Mouse (Mus musculus): ENCODE results near the gene Gimap8.
A peak's percentile ranks its signal among the peaks of the same experiment; 100 is the strongest.

Gimap8 gene

DNA sequence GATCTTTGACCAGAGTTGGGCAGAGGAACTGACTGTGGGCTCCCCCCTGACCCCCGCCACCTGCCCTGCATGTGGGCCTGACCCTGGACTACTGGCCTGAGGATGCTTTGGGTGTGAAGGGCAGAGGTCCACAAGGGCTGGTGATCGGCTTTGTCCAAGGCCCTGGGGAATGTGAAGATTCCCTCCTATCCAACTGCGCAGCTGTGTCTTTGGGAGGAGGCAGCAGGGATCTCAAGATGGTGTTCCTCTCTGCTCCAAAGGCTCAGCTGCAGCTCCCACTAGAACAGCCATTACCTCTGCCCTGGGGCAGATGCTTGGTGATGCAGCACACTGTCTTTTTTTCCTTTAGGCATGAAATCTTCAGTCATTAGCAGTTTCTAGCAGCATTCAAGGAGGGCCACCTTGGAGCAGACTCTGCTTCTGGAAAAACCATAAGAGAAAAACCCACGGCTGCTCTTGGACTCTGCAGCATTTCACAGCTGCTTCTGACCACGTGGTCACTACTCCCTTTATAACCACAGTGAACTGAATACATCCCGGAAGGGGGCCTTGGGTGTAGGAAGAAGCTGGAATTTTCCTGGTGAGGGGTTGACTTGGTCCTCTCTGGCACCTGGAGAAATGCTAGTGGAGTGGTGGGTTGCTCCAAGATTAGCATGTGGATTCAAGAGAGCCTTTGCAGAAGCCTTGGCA, 9.1 kb upstream of the Gimap8 start:
- no peak for DNase-seq (ENCODE audit: low read depth, low spot score)

DNA sequence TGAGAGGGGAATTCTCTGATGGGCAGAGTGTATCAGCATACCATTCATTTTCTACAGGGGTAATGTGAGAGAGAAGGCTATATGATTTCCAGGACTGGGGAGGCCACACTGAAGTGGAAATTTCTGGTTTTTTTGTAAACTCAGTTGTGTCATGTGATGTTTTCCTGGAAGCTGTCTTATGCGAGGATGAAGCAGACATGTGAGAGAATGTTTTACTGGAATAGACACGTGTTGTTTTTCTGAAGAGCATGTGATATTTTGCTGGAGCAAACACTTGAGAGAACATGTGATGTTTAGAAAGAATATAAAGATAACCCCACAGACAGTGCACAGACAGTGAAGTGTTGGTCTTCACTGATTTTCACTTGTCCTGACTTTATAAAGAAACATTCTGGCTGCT, 8.5 kb upstream of the Gimap8 start:
- DNase-seq (ENCODE audit: low read depth, low spot score): no peak

DNA sequence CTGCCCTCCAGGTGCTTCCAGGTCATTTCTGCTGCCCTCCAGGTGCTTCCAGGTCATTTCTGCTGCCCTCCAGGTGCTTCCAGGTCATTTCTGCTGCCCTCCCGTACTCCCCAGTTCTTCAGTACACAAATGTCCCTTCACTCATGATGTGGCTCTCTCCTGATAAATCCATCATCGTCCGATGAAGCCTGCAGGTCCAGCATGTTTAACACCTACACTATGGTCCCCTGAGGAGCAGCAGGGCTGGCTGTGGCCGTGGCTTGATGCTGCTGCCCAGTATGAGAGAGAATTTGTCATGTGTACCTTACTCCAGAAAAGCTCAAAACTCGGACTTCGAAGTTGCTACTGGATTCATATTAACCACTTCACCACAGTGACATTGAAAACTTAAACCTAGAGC, 5.6 kb upstream of the Gimap8 start:
- no peak for DNase-seq (ENCODE audit: low read depth, low spot score)

DNA sequence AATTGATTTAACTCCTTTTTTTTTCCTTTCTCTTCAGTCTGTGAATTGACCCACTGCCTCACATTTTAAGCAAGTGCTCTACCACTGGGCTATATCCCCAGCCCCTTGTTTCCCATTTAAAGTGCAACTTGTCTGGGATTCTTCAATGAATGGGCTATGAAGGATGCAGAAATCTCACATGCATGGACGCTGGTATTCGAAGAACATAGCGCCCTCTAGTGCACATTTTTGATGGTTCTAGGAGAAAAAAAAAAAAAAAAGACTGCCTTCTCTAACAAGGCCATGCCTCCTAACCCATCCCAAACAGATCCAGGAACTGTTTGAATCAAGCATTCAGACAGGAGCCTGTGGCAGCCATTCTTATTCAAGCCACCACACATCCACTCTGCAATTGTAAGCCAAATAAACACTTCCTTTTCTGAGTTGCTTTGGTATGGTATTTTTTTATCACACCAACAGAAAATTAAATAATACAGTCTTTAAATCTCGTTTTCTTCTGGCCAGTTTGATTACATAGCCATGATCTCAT, 4.2 kb upstream of the Gimap8 start:
- DNase-seq (ENCODE audit: low read depth, low spot score): peak; percentile 85

DNA sequence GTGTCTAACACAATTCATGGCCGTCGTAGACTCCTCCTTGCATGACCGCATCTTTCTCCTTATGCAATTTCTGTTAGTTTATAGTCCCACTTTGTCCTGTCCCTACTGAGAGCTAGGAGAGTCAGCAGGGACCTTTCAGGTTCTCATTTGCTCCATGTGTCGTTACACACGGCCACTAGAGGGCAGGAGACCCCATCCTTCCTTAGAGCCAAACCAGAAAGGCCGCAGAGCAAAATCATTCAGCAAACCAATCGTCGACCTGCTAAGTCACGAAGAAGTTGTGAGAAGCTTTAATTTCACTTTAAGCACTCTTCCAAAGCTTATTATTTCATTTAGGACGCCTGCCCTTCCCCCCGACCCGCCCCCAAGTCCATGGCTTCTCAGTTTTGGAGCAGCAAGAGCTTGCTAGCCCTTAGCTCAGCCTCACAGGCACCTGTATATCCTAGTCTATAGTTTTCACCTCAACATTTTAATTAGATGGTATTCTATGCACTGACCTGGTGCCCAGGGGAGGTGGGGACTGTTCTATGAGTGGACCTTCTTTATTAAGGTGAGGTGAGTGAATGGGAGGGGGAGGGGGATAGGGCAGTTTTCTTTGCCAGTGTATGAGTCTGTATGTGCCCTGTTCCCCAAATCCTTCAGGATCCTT, 1.2 kb upstream of the Gimap8 start:
- DNase-seq (ENCODE audit: low read depth, low spot score): peak; percentile 77

DNA sequence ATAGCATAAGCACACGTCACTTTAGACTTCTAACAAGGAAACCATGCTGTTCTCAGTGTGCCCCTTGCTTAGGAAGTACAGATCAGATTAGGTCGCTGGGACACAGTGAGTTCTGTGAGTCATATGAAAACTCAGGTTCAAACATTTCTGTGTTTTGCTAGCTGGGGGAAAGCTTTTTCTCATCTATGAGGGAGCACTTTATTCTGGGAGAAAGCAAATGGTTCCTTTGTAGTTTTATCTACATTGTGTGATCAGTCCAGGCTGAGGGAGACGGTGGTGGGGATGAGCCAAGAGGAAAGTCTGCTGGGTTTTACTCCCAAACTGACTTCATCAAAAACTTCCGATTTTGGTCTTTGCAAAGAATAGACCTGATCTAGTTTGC, 734 bp upstream of the Gimap8 start:
- DNase-seq (ENCODE audit: low read depth, low spot score): no peak

DNA sequence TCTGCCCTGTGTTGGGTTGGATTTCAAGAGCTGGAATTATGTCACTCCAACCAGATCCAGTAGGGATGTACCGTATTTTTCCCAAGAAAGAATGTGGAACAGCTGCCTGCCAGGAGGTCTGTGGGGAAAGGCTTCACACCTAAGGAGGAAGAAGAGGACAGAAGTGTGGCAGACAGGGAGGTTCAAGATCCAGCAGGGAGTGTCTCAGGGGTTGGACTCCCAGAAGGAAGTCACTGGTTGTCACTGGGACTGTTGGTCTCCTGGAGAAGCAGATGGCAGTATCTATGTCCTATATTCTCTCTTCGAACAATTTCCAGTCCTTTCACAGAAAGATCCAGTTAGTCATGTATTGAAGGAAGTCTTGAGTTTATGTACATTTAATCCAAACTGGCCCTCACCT, 577 bp downstream of the Gimap8 start:
- no peak for DNase-seq (ENCODE audit: low read depth, low spot score)

DNA sequence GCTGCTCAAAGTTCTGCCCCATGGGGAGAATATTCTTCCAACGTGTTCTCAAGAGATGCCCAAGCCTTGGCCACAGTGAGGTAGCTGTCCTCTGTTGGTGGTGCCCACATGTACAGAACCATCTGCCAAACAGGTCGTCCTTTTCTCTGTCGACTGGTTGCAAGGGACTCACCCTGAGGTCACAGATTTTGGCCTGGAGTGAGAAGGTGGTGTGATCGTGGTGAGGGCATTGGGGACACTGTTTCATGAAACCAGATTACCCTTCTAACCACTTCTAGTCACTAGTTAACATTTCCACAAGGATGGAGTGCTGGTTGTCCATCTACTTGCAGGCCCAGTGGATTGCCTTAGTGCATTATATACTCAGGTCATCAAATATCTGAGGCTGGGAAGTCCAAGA, 1.7 kb downstream of the Gimap8 start:
- DNase-seq (ENCODE audit: low read depth, low spot score): no peak

DNA sequence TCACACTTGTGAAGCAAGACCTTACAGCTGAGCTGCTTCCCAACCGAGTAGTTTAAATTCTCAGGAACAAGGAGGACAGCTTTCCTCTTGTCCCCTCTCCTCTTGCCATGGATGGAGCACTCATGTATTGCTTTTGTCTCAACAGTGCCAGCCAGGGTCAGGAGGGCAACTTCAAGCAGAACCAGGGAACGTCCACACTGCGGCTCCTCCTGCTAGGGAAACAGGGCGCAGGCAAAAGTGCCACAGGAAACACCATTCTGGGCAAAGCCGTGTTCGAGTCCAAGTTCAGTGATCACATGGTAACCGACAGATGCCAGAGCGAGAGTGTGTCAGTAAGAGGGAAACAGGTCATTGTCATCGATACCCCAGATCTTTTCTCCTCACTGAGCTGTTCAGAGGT, 3.0 kb downstream of the Gimap8 start:
- DNase-seq (ENCODE audit: low read depth, low spot score): no peak

DNA sequence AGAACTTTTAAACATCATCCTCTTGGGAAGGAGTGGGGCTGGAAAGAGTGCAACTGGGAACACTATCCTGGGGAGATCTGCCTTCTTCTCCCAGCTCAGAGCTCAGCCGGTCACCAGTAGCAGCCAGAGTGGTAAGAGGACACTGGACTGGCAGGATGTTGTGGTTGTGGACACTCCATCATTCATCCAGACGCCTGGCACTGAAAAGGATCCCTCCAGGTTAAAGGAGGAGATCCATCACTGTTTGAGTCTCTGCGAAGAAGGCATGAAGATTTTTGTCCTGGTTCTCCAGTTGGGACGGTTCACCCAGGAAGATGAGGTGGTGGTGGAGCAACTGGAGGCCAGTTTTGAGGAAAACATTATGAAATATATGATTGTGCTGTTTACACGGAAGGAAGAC, 11.7 kb downstream of the Gimap8 start:
- DNase-seq (ENCODE audit: low read depth, low spot score): no peak

DNA sequence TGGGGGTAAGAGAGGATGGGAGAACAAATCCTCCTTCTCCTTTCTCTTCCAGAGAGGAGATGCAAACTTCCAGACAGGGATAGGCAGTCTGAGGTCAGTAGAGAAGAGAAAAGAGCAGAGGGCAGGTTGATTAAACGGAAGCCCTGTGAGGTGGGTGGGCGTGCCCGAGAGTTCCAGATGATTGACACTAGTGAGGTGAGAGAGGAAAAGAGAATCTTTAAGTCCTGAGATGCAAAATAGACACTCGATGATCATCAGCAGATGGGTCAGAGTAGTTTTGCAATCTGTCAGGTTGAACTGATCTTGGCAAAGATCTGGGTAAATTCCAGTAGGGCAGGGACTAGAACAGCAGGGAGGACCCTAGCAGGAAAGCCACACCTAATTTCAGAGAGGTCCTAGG, 17.7 kb downstream of the Gimap8 start:
- no peak for DNase-seq (ENCODE audit: low read depth, low spot score)

DNA sequence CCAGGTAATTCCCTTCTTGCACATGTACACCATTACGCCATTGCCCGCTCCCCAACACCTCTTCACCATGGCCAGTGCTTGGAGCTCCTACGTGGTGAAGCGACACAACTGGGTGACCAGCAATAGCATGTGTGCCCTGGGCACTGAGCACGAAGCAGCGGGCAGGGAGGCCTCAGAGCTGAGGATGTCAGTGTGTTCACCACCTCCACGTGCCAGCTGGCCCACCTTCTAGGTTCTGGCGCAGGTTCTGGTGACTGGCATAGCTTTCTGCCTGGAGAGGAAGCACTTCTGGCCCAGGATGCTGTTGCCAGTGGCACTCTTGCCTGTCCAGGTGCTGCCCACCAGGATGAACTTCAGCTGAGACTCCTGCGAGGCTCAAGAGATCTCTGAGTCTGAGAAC, 18.4 kb downstream of the Gimap8 start:
- DNase-seq (ENCODE audit: low read depth, low spot score): no peak

DNA sequence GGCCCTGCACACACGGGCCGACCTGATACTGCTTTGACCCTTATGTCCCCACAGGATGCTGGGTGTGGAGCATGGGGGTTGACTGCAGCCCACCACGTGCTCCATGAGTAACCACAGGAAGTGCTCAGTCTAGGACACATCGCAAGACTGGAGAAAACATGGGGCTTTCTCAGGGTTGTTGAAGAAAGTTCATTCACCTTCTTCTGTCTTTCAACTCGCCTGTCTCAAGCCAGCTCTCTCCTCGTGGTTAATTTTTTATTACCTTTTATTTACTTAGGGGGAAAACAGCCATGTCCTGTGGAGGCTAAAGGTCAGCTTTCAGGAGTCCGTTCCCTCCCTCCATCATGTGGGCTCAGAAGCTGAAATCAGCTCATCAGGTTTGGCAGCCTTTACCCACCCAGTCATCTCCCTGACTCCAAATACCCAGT, 19.1 kb downstream of the Gimap8 start:
- no peak for DNase-seq (ENCODE audit: low read depth, low spot score)

DNA sequence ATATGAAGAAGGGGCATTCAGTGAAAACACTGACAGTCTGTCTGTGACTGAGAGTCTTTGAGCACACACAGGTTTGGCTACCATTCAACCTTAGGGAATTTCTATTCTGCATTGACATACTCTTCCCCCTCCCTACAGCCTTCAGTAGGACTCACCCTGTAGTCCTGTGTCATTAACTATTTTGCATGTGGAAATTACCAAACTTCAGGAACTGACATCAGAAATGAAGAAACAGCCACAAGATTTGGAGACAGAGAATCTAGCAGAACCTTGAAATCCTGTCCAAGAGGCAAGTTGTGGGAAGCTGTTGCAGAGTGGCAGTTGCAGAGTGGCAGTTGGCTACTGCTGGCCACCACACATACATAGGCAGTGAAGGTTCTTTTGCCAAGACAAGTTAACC, 21.0 kb downstream of the Gimap8 start:
- DNase-seq (ENCODE audit: low read depth, low spot score): no peak

DNA sequence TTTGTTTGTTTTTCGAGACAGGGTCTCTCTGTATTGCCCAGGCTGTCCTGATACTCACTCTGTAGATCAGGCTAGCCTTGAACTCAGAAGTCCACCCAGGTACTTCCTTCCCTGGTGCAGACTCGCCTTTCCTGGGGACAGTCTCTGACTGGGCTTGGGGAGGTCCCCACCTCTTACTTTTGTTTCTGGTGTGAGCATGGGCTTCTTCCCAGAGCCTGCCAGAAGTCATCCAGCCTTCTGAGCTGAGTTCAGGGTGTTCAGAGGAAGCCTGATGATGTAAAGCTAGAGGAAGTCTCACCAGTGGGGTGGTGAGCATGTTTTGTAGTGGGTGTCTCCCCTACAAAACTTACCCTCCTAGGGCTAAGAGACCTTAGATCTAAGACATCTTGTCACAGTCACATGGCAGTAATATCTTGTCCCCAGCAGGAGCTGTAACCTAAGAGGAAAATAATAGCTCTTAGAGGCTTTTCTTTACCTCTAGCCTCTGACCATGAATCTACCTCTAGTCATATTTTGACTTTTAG, 22.5 kb downstream of the Gimap8 start:
- no peak for DNase-seq (ENCODE audit: low read depth, low spot score)

DNA sequence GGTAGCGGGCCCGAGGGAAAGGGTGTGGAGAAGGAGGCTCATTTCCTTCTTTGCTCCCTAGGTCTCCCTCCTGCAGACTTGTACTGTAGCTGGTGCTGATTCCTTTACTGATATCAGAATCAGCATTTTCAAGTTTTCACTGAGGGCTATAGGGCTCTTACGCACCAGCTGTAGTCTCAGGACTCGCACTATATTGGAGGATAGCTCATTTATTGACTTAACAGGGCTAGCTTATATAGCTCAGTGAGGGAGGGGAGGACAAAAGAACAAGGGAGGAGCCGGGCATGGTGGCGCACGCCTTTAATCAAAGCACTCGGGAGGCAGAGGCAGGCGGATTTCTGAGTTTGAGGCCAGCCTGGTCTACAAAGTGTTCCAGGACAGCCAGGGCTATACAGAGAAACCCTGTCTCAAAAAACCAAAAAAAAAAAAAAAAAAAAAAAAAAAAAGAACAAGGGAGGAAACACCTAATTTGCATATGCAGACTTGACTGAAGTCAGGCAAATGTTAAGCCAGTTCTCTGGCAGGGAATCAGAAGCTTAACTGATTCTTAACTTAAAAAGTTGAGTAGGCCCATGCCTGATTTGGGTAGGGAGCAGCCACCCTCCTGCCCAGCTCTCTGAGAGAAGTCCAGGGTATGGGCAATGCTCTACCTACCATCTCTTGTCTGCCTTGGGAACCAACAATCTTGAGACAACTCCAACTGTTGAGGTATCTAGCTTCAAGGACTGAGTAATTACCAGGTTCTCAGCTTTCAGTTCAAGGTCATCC, 27.4 kb downstream of the Gimap8 start:
- peak; percentile 42 for DNase-seq (ENCODE audit: low read depth, low spot score)

DNA sequence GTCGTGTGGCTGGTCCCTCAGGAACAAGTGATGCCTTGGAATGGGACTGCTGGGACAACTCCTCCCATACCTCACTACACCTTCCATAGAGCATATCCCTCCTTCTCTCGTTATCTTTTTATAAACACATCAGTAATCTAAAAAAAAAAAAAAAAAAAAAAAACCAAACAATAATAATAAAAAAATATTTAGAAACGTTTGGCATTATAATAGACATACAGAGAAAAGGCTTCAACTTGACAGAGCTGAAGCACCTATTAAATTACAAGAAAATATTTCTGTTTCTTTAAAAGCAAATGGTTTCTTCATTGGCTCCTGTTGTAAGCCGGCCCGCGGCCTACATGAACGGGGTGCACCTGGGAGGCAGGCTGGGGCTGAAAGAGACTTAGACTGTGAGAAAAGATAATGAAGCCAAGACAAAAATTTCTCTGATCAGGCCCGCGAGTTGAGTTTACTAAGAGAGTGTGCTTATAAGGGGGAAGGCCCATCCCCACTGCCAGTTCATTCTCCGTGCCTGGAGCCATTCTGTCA, 28.4 kb downstream of the Gimap8 start:
- DNase-seq (ENCODE audit: low read depth, low spot score): no peak

DNA sequence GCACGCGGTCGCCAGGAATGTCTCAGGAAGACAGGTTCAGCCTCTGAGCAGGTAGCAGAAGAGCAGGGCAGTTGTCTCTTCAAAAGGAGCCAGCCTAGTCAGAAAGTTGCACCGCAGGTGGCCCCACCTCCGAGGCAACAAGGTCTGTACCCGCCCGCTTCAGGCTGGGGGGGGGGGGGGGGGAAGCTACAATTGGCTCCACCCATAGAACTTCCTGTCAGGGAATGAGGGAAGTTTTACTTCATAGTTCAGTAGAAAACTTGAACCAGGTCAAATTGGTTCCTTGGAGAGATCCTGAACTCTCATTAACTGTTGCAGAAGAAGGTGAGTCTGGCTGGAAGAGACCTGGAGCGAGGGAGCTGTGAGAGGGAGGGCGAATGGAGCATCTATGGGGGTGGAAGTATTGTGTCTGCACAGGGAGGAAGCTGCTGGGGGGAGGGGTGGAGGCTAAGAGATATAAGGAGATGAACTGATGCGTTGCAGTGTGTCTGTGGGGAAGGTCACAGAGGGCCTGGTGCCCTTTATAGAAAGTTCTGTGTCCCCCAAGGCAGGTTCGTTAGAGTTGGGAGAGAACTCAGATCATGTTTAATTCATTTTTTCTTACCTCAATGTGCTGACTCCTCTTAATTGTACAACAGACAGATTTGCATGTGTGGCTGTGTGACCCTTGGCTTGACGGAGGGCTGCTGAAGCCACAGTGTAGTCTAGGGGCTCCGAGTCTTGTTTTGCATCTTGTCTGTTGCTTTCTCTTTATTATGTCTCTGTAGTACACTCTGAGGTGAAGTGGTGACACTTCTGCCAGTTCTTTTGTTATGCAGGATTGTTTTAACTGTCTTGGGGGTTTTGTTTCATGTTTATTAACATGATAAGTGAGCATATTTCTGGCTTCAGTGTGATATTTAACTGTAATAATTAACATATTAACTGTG, 29.2 kb downstream of the Gimap8 start, which contains the start of gene Gimap9:
TSS of gene Gimap9 (plus strand) at position 199 of the 929 bp plus-strand sequence.
- peak; percentile 81 for DNase-seq (ENCODE audit: low read depth, low spot score)

DNA sequence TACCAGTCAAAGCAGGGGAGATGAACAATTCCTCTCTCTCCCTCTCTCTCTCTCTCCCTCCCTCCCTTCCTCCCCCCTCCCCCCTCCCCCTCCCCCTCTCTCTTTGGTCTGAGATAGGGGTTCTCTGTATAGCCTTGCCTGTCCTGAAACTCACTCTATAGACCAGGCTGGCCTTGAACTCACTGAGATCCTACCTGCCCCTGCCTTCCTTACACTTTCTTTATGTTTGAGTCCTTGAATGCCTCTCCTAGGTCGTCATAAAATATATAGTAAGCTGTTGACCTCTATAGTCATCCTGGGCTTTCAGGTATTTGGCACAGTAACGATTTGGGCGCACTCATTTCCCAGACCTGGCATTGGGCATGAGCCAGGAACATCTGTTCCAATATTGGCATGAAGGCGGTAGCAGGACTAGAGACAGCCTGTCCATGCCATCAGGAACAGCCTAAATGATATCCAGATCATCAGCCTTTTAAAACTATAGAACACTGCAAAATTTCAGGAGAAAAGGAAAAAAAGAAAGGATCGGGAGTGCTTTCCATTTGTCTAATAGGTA, 29.9 kb downstream of the Gimap8 start:
- no peak for DNase-seq (ENCODE audit: low read depth, low spot score)

DNA sequence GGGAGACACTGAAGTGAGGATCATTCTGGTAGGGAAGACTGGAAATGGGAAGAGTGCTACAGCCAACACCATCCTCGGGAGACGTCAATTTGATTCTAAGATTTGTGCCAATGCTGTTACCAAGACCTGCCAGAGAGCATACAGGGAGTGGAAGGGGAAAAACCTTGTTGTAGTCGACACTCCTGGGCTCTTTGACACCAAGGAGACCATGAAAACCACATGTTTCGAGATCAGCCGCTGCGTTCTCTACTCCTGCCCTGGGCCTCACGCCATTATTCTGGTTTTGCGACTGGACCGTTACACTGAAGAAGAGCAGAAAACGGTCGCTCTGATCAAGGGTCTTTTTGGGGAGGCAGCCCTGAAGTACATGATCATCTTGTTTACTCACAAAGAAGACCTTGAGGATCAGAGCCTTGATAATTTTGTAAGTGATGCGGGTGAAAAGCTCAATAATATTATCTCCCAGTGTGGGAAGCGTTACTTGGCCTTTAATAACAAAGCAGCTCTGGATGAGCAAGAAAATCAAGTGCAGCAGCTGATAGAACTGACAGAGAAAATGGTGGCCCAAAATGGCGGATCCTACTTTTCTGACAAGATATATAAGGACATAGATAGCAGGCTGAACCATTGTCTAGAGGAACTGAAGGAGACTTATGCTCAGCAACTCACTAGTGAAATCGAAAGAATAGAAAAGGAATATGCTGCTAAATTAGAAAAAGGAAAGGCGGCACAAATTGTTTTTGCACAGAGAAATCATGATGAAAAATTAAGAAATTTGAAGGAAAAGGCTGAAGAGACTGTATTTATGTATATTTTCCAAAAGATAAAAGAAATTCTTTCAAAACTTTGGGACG, 30.7 kb downstream of the Gimap8 start:
- DNase-seq (ENCODE audit: low read depth, low spot score): no peak
